Mouse (Mus musculus) large intestine, adult 2 months (tissue): Measurements from ENCODE around the gene Prss22. TPM values are rescaled to one million over a fixed set of nuclear protein-coding genes. Genes with fewer than 3 reads are reported as not detected.
A peak's percentile ranks its signal among the peaks of the same experiment; 100 is the strongest.

ENCODE experiments used
- DNase-seq: peaks from one replicate; pipeline ENCODE4 v3.0.0-alpha.2; 2012; ENCODE audit warnings: low read depth, low spot score
- WGBS: fragments of 180-500 bp; shearing (Covaris S2); methylation state at CpG from one replicate; pipeline ENCODE4 v1.1.7; 2018; 5-methylcytosine and 5-hydroxymethylcytosine counted together
- polyA plus RNA-seq: library from polyadenylated mRNA; depleted of rRNA; stranded (reverse); fragments of >200 nt; gene quantifications from 2 replicates; pipeline ENCODE4 v1.2.3, GENCODE M21; 2012; rRNA removed

Prss22 gene
- 0.11 and 0.16 TPM in 2 replicates for polyA plus RNA-seq

- 63% methylated on average over 2 of the region's 2 CpGs for WGBS
- no peak for DNase-seq
These were observed at the start of gene Prss22 for GRCm38 (mm10) chr17:23997901-23998300. Prss22 (minus strand) TSS chr17:23998100.

DNA sequence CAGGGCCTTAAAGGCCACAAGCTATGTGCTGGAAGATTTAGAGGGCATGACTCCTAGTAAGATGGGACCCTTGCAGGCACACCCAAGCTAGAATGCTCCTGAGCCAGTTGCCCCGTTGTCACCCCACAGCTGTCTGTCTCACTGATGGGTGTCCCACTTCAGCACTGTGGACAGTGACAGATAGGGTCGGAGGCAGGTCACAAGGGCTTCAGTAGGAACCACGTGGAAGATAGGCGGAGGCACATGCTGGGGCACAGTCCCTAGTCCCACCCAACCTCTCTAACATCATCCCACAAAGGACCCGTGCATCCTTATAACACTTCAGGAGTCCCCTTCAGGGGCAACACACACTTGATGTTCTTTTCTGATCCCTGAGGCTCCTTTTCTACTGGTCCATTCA, 48.1 kb upstream of the Prss22 start:
- no peak for DNase-seq
- 31% methylated on average over 5 of the region's 5 CpGs for WGBS

DNA sequence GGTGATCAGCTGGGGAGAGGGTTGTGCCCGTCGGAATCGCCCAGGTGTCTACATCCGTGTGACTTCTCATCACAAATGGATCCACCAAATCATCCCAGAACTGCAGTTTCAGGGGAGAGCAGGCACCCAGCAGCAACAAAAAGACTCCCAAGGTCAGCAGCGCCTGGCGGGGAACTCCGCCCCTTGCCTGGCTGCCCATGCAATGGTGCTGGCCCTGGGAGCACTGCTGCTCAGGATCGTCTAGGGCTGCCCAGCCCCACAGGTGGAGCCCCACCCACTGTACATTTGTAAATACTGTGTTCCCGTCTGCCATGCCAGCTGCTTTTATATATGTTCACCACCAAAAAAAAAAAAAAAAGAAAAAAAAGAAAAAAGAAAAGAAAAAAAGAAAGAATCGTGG, 47.7 kb upstream of the Prss22 start:
- WGBS = 41% methylated on average over 10 of the region's 10 CpGs
- DNase-seq = no peak

- WGBS = 28% methylated on average over 5 of the region's 5 CpGs
- no peak for DNase-seq
These were observed 46.6 kb upstream of the Prss22 start for GRCm38 (mm10) chr17:24044482-24044881.

DNA sequence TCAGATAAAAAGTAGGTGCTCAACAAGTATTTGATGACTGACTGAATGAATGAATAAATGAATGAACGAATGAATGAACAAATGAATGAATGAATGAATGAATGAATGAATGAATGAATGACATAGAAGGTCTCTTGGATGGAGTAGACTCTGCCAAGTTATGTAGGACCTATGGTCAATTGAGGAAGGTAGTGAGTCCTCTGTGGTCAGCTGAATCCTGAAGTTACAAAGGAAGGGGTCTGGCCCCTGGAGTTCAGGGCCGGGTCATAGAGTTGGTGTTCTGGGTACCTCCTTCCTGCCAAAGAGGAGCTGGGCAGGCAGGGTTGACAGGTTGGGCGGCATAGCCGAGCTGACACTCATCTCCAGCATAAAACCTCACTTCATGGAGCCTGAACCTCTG, 39.9 kb upstream of the Prss22 start, which contains the start of gene Prss27:
Gene Prss27 (plus strand): TSS at position 301 of the 400 bp plus-strand sequence.
- WGBS = 61% methylated on average over 4 of the region's 4 CpGs
- no peak for DNase-seq

- peak; percentile 75 for DNase-seq
- 31% methylated on average over 13 of the region's 13 CpGs for WGBS
These were observed 39.5 kb upstream of the Prss22 start for GRCm38 (mm10) chr17:24037360-24037759.

DNA sequence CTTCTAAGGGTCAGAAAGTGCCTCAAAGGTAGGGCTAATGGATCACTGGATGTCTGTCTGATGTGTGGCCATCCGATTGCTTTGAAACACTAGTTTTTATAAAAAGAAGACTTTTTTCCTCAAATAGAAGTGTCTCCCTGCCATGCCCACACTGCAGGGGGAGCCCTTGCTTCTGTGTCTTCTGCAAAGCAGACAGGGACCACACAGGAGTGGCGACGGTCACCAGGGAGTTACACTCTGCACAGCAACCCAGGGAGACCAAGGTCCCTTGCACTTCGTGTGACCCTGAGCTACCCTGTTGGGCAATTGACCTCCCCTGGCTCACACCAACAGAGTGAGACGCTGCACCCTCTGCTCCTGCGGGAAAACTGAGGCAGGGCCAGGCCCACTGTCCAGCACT, 39.1 kb upstream of the Prss22 start:
- WGBS = 38% methylated on average over 6 of the region's 6 CpGs
- DNase-seq = no peak

- WGBS = 71% methylated on average over 7 of the region's 7 CpGs
These were observed 37.2 kb upstream of the Prss22 start for GRCm38 (mm10) chr17:24035087-24035486.

GRCm38 (mm10) chr17:24030551-24030950, 32.7 kb upstream of the Prss22 start:
- WGBS = 86% methylated on average over 22 of the region's 22 CpGs

More at GRCm38 (mm10) chr17:24035087-24035486, 37.2 kb upstream of the Prss22 start:
- DNase-seq = no peak

DNA sequence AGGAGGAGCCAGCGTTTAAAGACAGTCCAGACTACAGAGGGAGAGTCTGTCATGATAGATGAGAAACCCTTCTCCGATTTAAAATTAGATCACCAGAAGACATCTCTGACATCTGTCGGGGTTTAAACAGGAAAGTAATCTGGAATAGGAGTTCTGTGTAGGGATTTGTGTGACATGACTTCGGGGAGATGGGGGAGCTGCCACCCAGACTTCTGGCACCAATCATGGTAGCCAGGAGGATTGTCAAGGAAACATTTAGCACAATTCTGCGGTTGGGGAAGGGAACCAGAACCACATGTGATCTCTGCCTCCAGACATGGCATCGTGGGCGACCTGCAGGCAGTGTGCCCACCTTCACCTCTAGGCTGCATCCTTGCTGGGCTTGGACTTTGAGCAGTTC, 31.6 kb upstream of the Prss22 start:
- WGBS = 75% methylated on average over 7 of the region's 7 CpGs

More at GRCm38 (mm10) chr17:24030551-24030950, 32.7 kb upstream of the Prss22 start:
- DNase-seq = no peak

DNA sequence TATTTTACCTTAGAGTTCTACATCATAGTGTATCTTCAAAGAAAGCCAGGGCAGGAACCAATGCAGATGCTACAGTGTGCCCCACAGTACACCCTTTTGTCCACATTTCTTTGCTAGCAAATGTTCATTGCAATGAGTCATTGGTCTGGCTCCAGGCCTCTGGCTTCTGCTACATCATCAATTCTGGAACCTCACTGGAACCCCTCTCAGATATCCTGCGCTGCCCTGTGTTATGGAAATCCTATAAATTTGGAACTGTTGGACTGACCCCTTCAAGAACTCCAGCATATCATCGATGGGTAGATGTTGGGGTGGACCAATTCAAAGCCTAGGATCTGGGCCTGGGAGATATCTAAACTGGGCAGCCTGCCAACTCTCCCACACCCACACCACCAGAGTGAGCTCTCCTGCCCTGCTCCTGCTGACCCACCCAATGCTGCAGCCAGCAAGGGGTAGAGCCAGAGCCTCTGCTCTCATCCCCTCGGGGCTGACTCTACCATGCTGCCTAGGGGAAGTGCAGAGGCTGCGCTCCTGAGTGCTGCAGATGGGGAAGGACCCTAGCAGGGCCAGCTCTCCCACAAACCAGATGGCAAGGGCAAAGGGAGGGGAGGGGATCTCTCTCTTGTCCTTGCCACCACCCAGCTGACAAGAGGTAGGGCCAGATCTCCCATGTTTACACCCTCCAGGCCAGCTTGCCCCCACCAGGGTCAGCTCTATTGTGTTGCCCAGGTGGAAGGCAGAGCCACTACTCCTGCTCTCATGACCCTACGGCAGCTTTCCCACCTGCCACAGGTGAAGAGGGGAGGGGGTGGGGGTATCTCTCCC, 23.7 kb upstream of the Prss22 start:
- no peak for DNase-seq
- 45% methylated on average over 5 of the region's 5 CpGs for WGBS

More for the DNA sequence above, 31.6 kb upstream of the Prss22 start:
- no peak for DNase-seq

- no peak for DNase-seq
- WGBS = 62% methylated on average over 6 of the region's 6 CpGs
These were observed 22.8 kb upstream of the Prss22 start for GRCm38 (mm10) chr17:24020696-24021095.

GRCm38 (mm10) chr17:24015727-24016126, 17.8 kb upstream of the Prss22 start:
- DNase-seq = no peak
- 64% methylated on average over 14 of the region's 14 CpGs for WGBS

GRCm38 (mm10) chr17:24014433-24014965, 16.6 kb upstream of the Prss22 start:
- 44% methylated on average over 5 of the region's 5 CpGs for WGBS
- no peak for DNase-seq

GRCm38 (mm10) chr17:24012921-24013320, 15.0 kb upstream of the Prss22 start:
- 53% methylated on average over 2 of the region's 2 CpGs for WGBS
- peak; percentile 48 for DNase-seq

DNA sequence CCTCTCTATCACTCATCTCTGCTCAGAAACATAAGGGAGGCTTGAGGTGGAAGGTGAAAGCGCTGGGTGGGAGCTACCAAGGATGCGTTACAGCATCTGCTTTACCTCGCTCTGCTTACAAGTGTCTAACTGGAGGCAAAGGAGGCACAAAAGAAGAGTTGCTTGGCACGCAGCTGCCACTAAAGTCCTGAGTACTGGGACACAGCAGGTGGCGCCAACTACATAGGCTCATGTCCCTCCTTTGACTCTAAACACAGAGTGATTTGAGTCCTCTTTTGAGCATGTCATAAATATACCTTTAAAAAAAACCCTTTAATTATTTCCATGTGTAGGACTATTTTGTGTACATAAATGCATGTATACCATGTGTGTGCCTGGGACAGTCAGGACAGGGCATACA, 11.7 kb upstream of the Prss22 start:
- no peak for DNase-seq
- 59% methylated on average over 5 of the region's 5 CpGs for WGBS

- WGBS = 79% methylated on average over 4 of the region's 4 CpGs
- no peak for DNase-seq
These were observed 10.2 kb upstream of the Prss22 start for GRCm38 (mm10) chr17:24008105-24008504.

GRCm38 (mm10) chr17:24007391-24007790, 9.5 kb upstream of the Prss22 start:
- 50% methylated on average over 1 of the region's 1 CpGs for WGBS
- DNase-seq = no peak

DNA sequence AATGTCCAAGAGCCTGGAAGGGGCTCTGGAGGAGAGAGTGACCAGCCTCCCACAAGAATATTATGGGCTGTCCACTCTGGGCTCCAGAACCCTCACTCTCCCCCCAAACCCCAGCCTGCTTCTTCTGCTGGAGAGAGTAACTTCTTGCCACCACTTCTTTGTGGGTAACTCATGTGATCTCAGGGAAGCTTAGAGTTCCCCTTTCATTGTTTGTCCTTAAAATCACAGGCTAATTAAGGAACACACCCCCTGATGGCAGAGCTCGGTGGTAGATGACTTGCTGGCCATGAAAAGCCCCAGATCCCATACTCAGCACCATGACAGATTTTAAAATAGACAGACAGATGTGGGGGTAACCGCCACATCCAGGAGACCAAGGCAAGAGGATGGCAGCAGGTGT, 9.0 kb upstream of the Prss22 start:
- WGBS = 54% methylated on average over 2 of the region's 2 CpGs
- DNase-seq = no peak

GRCm38 (mm10) chr17:24005049-24005448, 7.1 kb upstream of the Prss22 start:
- WGBS = 93% methylated on average over 3 of the region's 3 CpGs
- no peak for DNase-seq

DNA sequence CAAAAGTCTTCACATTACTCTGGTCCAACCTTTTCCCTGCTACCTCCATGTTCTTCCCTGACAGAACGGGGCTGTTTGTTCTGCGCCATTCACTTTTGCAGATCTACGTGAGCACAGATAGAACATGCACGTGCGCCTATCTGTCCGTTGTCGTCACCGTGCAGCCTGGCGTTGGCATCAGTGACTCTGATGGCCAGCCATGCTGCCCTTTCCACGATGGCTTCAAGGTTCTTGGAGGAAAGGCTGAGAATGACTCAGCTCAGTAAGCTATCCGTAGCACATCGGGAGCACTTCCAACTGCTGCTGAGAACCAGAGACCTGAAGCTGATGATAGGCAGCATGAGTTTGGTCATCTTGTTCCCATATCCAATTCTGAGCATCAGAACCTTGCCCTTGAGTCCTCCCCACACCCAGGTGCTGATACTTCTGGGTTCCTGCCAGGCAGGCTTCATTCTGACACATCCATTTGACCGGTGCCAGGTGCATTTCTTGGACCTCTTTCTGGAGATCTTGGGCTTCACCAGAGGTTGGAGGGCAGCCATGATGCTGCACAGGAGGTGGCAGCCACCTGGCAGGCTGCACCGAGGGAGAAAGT, 6.3 kb upstream of the Prss22 start:
- WGBS = 84% methylated on average over 14 of the region's 14 CpGs
- DNase-seq = no peak
